Mouse (Mus musculus) urinary bladder, adult 18-20 months (tissue): ENCODE data around the gene Krt84.

ENCODE experiments used
- DNase-seq, 2 experiments: peaks; one replicate each; pipeline ENCODE4 v3.0.0; 2022; ENCODE audit warnings: low spot score in 2 of 2, mixed read lengths in 2 of 2

The Krt84 gene

GRCm38 (mm10) chr15:101497181-101497580 lies 35.4 kb downstream of the Krt84 start:
- DNase-seq: peak; percentile 22 to 28

- DNase-seq: no peak
Measured at GRCm38 (mm10) chr15:101495266-101495665, 37.4 kb downstream of the Krt84 start.

GRCm38 (mm10) chr15:101494203-101494602 lies 38.4 kb downstream of the Krt84 start:
- DNase-seq: no peak

GRCm38 (mm10) chr15:101493713-101494112 lies 38.9 kb downstream of the Krt84 start:
- no peak for DNase-seq

GRCm38 (mm10) chr15:101492718-101493117 lies 39.9 kb downstream of the Krt84 start:
- DNase-seq: no peak

- DNase-seq: no peak
Measured at GRCm38 (mm10) chr15:101491431-101491830, 41.2 kb downstream of the Krt84 start, which contains the start of gene Krt83. TSS of gene Krt83 (minus strand) at chr15:101491512.

- DNase-seq: no peak
Measured at GRCm38 (mm10) chr15:101485911-101486635, 46.5 kb downstream of the Krt84 start.

GRCm38 (mm10) chr15:101484939-101485338 lies 47.7 kb downstream of the Krt84 start:
- DNase-seq: no peak

- no peak for DNase-seq
Measured at GRCm38 (mm10) chr15:101483646-101484045, 49.0 kb downstream of the Krt84 start.

GRCm38 (mm10) chr15:101482056-101482455 lies 50.6 kb downstream of the Krt84 start:
- DNase-seq: no peak

- DNase-seq: no peak
Measured at GRCm38 (mm10) chr15:101479666-101480060, 53.0 kb downstream of the Krt84 start.

GRCm38 (mm10) chr15:101479007-101479665 lies 53.5 kb downstream of the Krt84 start:
- peak; percentile 15 to 45 for DNase-seq
